Mouse (Mus musculus): Measurements from ENCODE around the gene Rad51c.

- no peak for TF ChIP-seq POLR2AphosphoS2 (IDR thresholded peaks at IDR 0.05; ENCODE audit: low read depth, low read length)
- no peak for TF ChIP-seq GABPA (IDR thresholded peaks at IDR 0.05; ENCODE audit: insufficient replicate concordance, low read depth, low read length)
- no peak for TF ChIP-seq CTCF (conservative IDR thresholded peaks at IDR 0.05 in 1 of 2, IDR thresholded peaks at IDR 0.05 in 1 of 2; ENCODE audit: low read depth in 2 of 2, low read length in 2 of 2)
These were observed 49.9 kb downstream of the Rad51c start for GRCm38 (mm10) chr11:87354861-87355260.
